Mouse (Mus musculus): ENCODE measurements at regions not wholly inside any gene's neighbourhood (a gene's known extent, or its start where the extent isn't known, plus 50 kb on each side); places are given as distances from the start of the nearest gene placed in this dataset.

DNA sequence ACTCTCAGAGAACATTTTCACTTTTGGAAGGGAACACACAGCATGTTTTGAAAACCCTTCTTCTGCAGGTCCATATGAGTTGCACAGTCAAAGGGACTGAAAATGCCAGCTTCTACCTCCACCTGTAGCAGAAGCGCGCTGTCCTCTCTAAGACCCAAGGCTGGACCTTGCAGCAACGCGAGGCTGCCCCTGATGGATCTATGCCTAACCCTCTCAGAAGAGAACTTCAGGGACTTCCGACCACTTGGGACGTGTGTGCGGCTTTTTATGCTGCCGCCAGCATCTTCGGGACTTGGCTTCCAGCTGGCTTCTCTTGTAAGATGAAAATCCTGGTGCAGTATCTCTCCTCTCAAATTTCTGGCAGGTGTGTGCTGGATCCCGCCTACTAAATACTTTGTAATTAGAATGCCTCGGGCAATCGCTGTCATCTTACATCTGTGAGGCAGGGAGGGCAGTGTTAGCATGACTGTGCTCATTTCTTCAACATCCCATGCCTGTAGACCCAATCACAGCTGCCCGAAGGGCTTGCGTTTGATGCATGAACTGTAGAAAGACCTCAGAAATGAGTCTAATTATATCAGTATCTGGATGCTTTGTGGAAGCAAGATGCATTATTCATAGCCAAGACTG, 171.8 kb upstream of the Rnf219 start:
- Histone ChIP-seq H3K4me3 (ENCODE audit: low read depth, low read length) (no peak overlapping the region), H3K9me3 (replicated peaks; ENCODE audit: control insufficient read depth, insufficient read depth, low read length, poor library complexity, severe bottlenecking) (no peaks in the 10 kb centered on the region), H3K36me3 (ENCODE audit: control insufficient read depth, insufficient read depth, low read length, poor library complexity, severe bottlenecking) (no peaks in the 10 kb centered on the region), H3K27ac (ENCODE audit: insufficient read depth, low read length) (no peak overlapping the region), H3K9ac (ENCODE audit: low read depth, poor library complexity, severe bottlenecking) (no peak overlapping the region), H3K4me1 (ENCODE audit: control insufficient read depth, insufficient read depth, low read length) (no peaks in the 10 kb centered on the region), H3K27me3 (ENCODE audit: control insufficient read depth, insufficient read depth, low read length, poor library complexity, severe bottlenecking) (no peaks in the 10 kb centered on the region)
- no peak for TF ChIP-seq EP300 (IDR thresholded peaks at IDR 0.05; ENCODE audit: insufficient read depth, low read depth, low read length)
- TF ChIP-seq POLR2A (IDR thresholded peaks at IDR 0.05; ENCODE audit: insufficient read depth, low read length): no peak
- TF ChIP-seq CTCF (IDR thresholded peaks at IDR 0.05; ENCODE audit: low read depth, low read length): no peak

DNA sequence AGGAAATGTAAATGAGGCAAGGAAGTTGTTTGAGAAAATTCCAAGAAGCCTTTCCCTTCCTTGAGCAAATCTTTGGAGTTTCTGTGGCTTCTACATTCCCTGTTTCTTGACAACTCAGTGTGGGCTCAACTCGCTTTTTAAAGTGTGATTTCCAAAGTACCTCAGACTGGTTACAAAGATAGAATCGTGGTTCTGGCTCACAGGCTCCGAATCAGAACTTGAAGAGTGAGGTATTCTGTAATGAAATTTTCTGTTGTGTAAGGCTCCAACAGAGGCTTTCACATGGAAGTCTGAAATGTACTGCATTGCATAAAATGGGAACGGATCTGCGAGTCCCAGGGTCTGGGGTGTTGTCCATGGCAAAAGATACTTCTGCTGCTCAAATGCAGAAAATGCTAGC, 170.2 kb upstream of the Rnf219 start:
- Histone ChIP-seq H3K27me3 (ENCODE audit: control insufficient read depth, insufficient read depth, low read length, poor library complexity, severe bottlenecking) (no peaks in the 10 kb centered on the region), H3K9me3 (replicated peaks; ENCODE audit: control insufficient read depth, insufficient read depth, low read length, poor library complexity, severe bottlenecking) (no peaks in the 10 kb centered on the region), H3K9ac (ENCODE audit: low read depth, poor library complexity, severe bottlenecking) (no peak overlapping the region), H3K4me1 (ENCODE audit: control insufficient read depth, insufficient read depth, low read length) (no peaks in the 10 kb centered on the region), H3K27ac (ENCODE audit: insufficient read depth, low read length) (no peak overlapping the region), H3K36me3 (ENCODE audit: control insufficient read depth, insufficient read depth, low read length, poor library complexity, severe bottlenecking) (no peaks in the 10 kb centered on the region), H3K4me3 (ENCODE audit: low read depth, low read length) (no peak overlapping the region)
- TF ChIP-seq POLR2A (IDR thresholded peaks at IDR 0.05; ENCODE audit: insufficient read depth, low read length) (no peak), CTCF (IDR thresholded peaks at IDR 0.05; ENCODE audit: low read depth, low read length) (no peak)

GRCm38 (mm10) chr14:104688440-104688839, 166.0 kb upstream of the Rnf219 start:
- TF ChIP-seq POLR2A (IDR thresholded peaks at IDR 0.05; ENCODE audit: insufficient read depth, low read length) (no peak), EP300 (IDR thresholded peaks at IDR 0.05; ENCODE audit: insufficient read depth, low read depth, low read length) (no peak), CTCF (IDR thresholded peaks at IDR 0.05; ENCODE audit: low read depth, low read length) (no peak)

DNA sequence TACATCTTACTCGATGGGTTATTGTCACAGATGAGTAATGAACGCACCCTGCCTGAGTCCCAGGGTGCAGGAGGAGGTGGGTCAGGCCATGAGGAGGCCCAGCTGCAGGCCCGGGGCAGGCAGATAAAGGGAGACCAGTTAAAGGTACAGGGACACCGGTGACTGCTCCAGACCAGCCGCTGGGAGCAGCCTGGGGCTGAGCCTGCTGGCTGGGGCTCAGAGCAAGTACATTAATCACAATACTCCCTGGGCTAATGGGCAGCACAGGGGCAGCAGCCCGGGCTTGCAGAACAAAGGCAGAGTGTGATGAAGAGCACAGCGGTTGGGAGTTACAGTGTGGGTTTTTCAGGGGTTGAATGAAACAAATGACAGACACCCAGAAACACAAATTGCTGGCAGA, 154.4 kb upstream of the Rnf219 start:
- Histone ChIP-seq H3K9me3 (replicated peaks; ENCODE audit: control insufficient read depth, insufficient read depth, low read length, poor library complexity, severe bottlenecking) (no peaks in the 10 kb centered on the region), H3K27ac (ENCODE audit: insufficient read depth, low read length) (no peak overlapping the region), H3K4me1 (ENCODE audit: control insufficient read depth, insufficient read depth, low read length) (no peaks in the 10 kb centered on the region), H3K36me3 (ENCODE audit: control insufficient read depth, insufficient read depth, low read length, poor library complexity, severe bottlenecking) (no peaks in the 10 kb centered on the region), H3K4me3 (ENCODE audit: low read depth, low read length) (no peak overlapping the region), H3K9ac (ENCODE audit: low read depth, poor library complexity, severe bottlenecking) (no peak overlapping the region), H3K27me3 (ENCODE audit: control insufficient read depth, insufficient read depth, low read length, poor library complexity, severe bottlenecking) (no peaks in the 10 kb centered on the region)
- TF ChIP-seq CTCF (IDR thresholded peaks at IDR 0.05; ENCODE audit: low read depth, low read length): no peak
- no peak for TF ChIP-seq POLR2A (IDR thresholded peaks at IDR 0.05; ENCODE audit: insufficient read depth, low read length)
- no peak for TF ChIP-seq EP300 (IDR thresholded peaks at IDR 0.05; ENCODE audit: insufficient read depth, low read depth, low read length)

More at GRCm38 (mm10) chr14:104688440-104688839, 166.0 kb upstream of the Rnf219 start:
- no peak overlapping the region for H3K27ac ChIP-seq (ENCODE audit: insufficient read depth, low read length)
- H3K9ac ChIP-seq (ENCODE audit: low read depth, poor library complexity, severe bottlenecking): no peak overlapping the region
- no peaks in the 10 kb centered on the region for H3K27me3 ChIP-seq (ENCODE audit: control insufficient read depth, insufficient read depth, low read length, poor library complexity, severe bottlenecking)
- H3K4me3 ChIP-seq (ENCODE audit: low read depth, low read length): no peak overlapping the region
- H3K36me3 ChIP-seq (ENCODE audit: control insufficient read depth, insufficient read depth, low read length, poor library complexity, severe bottlenecking): no peaks in the 10 kb centered on the region
- H3K9me3 ChIP-seq (replicated peaks; ENCODE audit: control insufficient read depth, insufficient read depth, low read length, poor library complexity, severe bottlenecking): no peaks in the 10 kb centered on the region
- H3K4me1 ChIP-seq (ENCODE audit: control insufficient read depth, insufficient read depth, low read length): no peaks in the 10 kb centered on the region

DNA sequence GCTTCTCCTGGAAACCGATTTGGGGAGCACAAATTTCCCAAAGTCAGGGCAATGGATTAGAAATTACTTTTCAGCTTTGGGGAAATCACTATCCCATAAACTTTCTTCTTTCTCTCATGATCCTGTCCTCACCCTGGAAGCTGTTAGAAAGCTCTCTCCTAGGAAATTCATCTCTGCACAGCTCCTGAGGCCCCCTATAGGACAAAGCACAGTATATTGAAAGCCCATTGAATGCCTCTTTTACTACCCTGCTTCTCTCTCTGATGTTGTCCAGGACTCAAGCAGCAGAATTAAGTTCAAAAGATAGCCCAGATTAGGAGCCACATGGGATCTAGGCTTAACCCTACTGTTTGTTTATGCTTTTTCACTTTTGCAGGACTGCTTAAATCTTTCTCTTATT, 139.3 kb upstream of the Rnf219 start:
- H3K27ac ChIP-seq (ENCODE audit: insufficient read depth, low read length): no peak overlapping the region
- H3K9me3 ChIP-seq (replicated peaks; ENCODE audit: control insufficient read depth, insufficient read depth, low read length, poor library complexity, severe bottlenecking): no peaks in the 10 kb centered on the region; the same call in 1 of the 2 replicates
- H3K27me3 ChIP-seq (ENCODE audit: control insufficient read depth, insufficient read depth, low read length, poor library complexity, severe bottlenecking): 0 out of 2 replicates have a peak, but pooled peaks cover 2% of the 10 kb centered on the region
- TF ChIP-seq POLR2A (IDR thresholded peaks at IDR 0.05; ENCODE audit: insufficient read depth, low read length): no peak
- no peak for TF ChIP-seq EP300 (IDR thresholded peaks at IDR 0.05; ENCODE audit: insufficient read depth, low read depth, low read length)
- TF ChIP-seq CTCF (IDR thresholded peaks at IDR 0.05; ENCODE audit: low read depth, low read length): no peak
- H3K4me1 ChIP-seq (ENCODE audit: control insufficient read depth, insufficient read depth, low read length): no peaks in the 10 kb centered on the region
- no peak overlapping the region for H3K9ac ChIP-seq (ENCODE audit: low read depth, poor library complexity, severe bottlenecking)
- no peaks in the 10 kb centered on the region for H3K36me3 ChIP-seq (ENCODE audit: control insufficient read depth, insufficient read depth, low read length, poor library complexity, severe bottlenecking)
- no peak overlapping the region for H3K4me3 ChIP-seq (ENCODE audit: low read depth, low read length)

GRCm38 (mm10) chr14:104658751-104659150, 136.3 kb upstream of the Rnf219 start:
- no peak overlapping the region for H3K27ac ChIP-seq (ENCODE audit: insufficient read depth, low read length)
- H3K27me3 ChIP-seq (ENCODE audit: control insufficient read depth, insufficient read depth, low read length, poor library complexity, severe bottlenecking): 0 out of 2 replicates have a peak, but pooled peaks cover 2% of the 10 kb centered on the region
- H3K4me1 ChIP-seq (ENCODE audit: control insufficient read depth, insufficient read depth, low read length): no peaks in the 10 kb centered on the region
- H3K36me3 ChIP-seq (ENCODE audit: control insufficient read depth, insufficient read depth, low read length, poor library complexity, severe bottlenecking): no peaks in the 10 kb centered on the region
- no peak overlapping the region for H3K9ac ChIP-seq (ENCODE audit: low read depth, poor library complexity, severe bottlenecking)
- no peaks in the 10 kb centered on the region; the same call in 1 of the 2 replicates for H3K9me3 ChIP-seq (replicated peaks; ENCODE audit: control insufficient read depth, insufficient read depth, low read length, poor library complexity, severe bottlenecking)
- no peak overlapping the region for H3K4me3 ChIP-seq (ENCODE audit: low read depth, low read length)
- TF ChIP-seq CTCF (IDR thresholded peaks at IDR 0.05; ENCODE audit: low read depth, low read length): no peak
- no peak for TF ChIP-seq POLR2A (IDR thresholded peaks at IDR 0.05; ENCODE audit: insufficient read depth, low read length)
- TF ChIP-seq EP300 (IDR thresholded peaks at IDR 0.05; ENCODE audit: insufficient read depth, low read depth, low read length): no peak
